24 mouse cellular contexts compared by ENCODE assay signal in the genomic region with DNA sequence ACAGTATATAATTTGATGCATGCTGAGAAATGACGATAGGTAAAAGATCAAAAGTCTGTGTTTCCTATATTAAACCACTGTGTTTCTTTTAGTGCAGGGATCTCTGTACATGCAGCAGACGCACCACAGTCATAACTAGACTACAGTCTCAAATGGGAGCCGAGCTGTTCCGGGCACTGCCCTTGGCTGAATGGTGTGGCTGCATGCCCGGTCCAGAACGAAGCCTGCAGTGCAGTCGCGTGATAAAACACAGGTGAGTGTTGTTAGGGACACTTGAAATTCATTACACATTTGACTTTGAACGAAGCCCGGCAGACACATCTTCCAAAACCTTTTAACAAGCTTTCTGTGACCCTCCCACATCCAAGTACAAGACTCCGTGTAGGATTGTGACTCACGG. TPM values are rescaled to one million over a fixed set of nuclear protein-coding genes. Genes with fewer than 3 reads are reported as not detected.
DNase-seq lines count a peak whose midpoint lies in the region; ATAC-seq and TF ChIP-seq lines count a peak whose summit lies in the region.
"Had no signal": no experiment of that assay in that cellular context is flagged by ENCODE, and none has a peak within 500 bp of the region (broad histone marks: within the 10 kb centered on the region; RNA-seq: fewer than 3 reads in every experiment).

No protein-coding gene starts in this region.

- no peak; the same call in 1 of the 2 replicates for TF ChIP-seq EP300 in lung, postnatal 0 days (IDR thresholded peaks at IDR 0.05)

- no peak overlapping the region for H3K4me2 ChIP-seq in lung, postnatal 0 days (replicated peaks; ENCODE audit: low read depth, low read length)
- no peak overlapping the region for H3K4me2 ChIP-seq in hindbrain, embryonic 12.5 days (replicated peaks)
- H3K4me2 ChIP-seq: forebrain, embryonic 13.5 days; hindbrain, embryonic 14.5 days; limb, embryonic 12.5 days; liver, embryonic 12.5 days; lung, embryonic 15.5 days; midbrain, embryonic 15.5 days; stomach, embryonic 15.5 days had no signal

- TF ChIP-seq CTCF in lung, postnatal 0 days (IDR thresholded peaks at IDR 0.05): no peak
- no peak for TF ChIP-seq CTCF in cerebellum, adult 2 months (IDR thresholded peaks at IDR 0.05; ENCODE audit: borderline replicate concordance, insufficient read depth, low read depth, low read length)

- no peaks in the 10 kb centered on the region for H3K9me3 ChIP-seq in lung, postnatal 0 days (ENCODE audit: low read length)
- H3K9me3 ChIP-seq in hindbrain, embryonic 12.5 days (replicated peaks): no peaks in the 10 kb centered on the region
- H3K9me3 ChIP-seq: forebrain, embryonic 13.5 days; limb, embryonic 12.5 days; liver, embryonic 12.5 days; lung, embryonic 15.5 days; midbrain, embryonic 15.5 days; stomach, embryonic 15.5 days had no signal

- H3K4me3 ChIP-seq in lung, postnatal 0 days (ENCODE audit: low read depth, low read length): no peak overlapping the region
- no peak overlapping the region for H3K4me3 ChIP-seq in cerebellum, adult 2 months (replicated peaks; ENCODE audit: insufficient read depth, low read depth, low read length)
- H3K4me3 ChIP-seq in hindbrain, embryonic 12.5 days: no peak overlapping the region
- H3K4me3 ChIP-seq: forebrain, embryonic 13.5 days; limb, embryonic 12.5 days; liver, embryonic 12.5 days; lung, embryonic 15.5 days; midbrain, embryonic 15.5 days; myocyte; stomach, embryonic 15.5 days had no signal

- TF ChIP-seq POLR2A in cerebellum, adult 2 months (IDR thresholded peaks at IDR 0.05; ENCODE audit: borderline replicate concordance, insufficient read depth, low read length): no peak

- H3K36me3 ChIP-seq in lung, postnatal 0 days (ENCODE audit: insufficient read depth, low read length): no peaks in the 10 kb centered on the region
- no peaks in the 10 kb centered on the region for H3K36me3 ChIP-seq in hindbrain, embryonic 12.5 days
- H3K36me3 ChIP-seq: G1E; limb, embryonic 12.5 days; liver, embryonic 12.5 days; lung, embryonic 15.5 days; midbrain, embryonic 15.5 days; stomach, embryonic 15.5 days had no signal

- WGBS in lung, postnatal 0 days: 63% methylated on average over 12 of the region's 12 CpGs
- 21% methylated on average over 12 of the region's 12 CpGs for WGBS in cerebellum, adult 2 months
- WGBS in hindbrain, embryonic 12.5 days: 90% methylated on average over 12 of the region's 12 CpGs

- intact Hi-C loops in heart, postnatal 36 days (cut with DNase I): no loop called here

- H3K9ac ChIP-seq in lung, postnatal 0 days (replicated peaks; ENCODE audit: low read depth): no peak overlapping the region
- no peak overlapping the region for H3K9ac ChIP-seq in hindbrain, embryonic 12.5 days
- H3K9ac ChIP-seq: forebrain, embryonic 13.5 days; hindbrain, embryonic 14.5 days; limb, embryonic 12.5 days; liver, embryonic 12.5 days; lung, embryonic 15.5 days; midbrain, embryonic 15.5 days; stomach, embryonic 15.5 days had no signal

- no peaks in the 10 kb centered on the region for H3K27me3 ChIP-seq in lung, postnatal 0 days (replicated peaks; ENCODE audit: insufficient read depth, low read length)
- no peaks in the 10 kb centered on the region for H3K27me3 ChIP-seq in cerebellum, adult 2 months (ENCODE audit: control insufficient read depth, insufficient read depth, low read length)
- H3K27me3 ChIP-seq in hindbrain, embryonic 12.5 days: no peaks in the 10 kb centered on the region
- H3K27me3 ChIP-seq: forebrain, embryonic 13.5 days; limb, embryonic 12.5 days; liver, embryonic 12.5 days; lung, embryonic 15.5 days; midbrain, embryonic 15.5 days; stomach, embryonic 15.5 days had no signal

- peak; percentile 33 to 38 for DNase-seq in heart, adult 18-20 months
- no peak for DNase-seq in heart, postnatal 36 days
- peak; percentile 18 for DNase-seq in lung, postnatal 0 days (ENCODE audit: low spot score)
- DNase-seq in lung, postnatal 25 days (ENCODE audit: low spot score): no peak
- DNase-seq in cerebellum, adult 2 months: peak; percentile 67 to 75
- DNase-seq in cerebellum, postnatal 36 days: peak; percentile 67 to 71
- DNase-seq: adrenal gland, postnatal 14 days; gastrocnemius, postnatal 14 days; kidney, adult 8-10 months; kidney, postnatal 25 days; right cerebral cortex, postnatal 25 days; thymus, adult 18-20 months had no signal

- no peaks in the 10 kb centered on the region for H3K4me1 ChIP-seq in lung, postnatal 0 days (ENCODE audit: insufficient read depth, low read depth, low read length)
- peaks cover 8% of the 10 kb centered on the region for H3K4me1 ChIP-seq in cerebellum, adult 2 months (ENCODE audit: control insufficient read depth, insufficient read depth, low read length)
- no peaks in the 10 kb centered on the region for H3K4me1 ChIP-seq in hindbrain, embryonic 12.5 days
- H3K4me1 ChIP-seq: forebrain, embryonic 13.5 days; liver, embryonic 12.5 days; midbrain, embryonic 15.5 days; stomach, embryonic 15.5 days had no signal

- H3K27ac ChIP-seq in lung, postnatal 0 days (ENCODE audit: low read length): no peak overlapping the region
- H3K27ac ChIP-seq in cerebellum, adult 2 months (ENCODE audit: insufficient read depth, low read length): no peak overlapping the region
- H3K27ac ChIP-seq in hindbrain, embryonic 12.5 days: no peak overlapping the region
- H3K27ac ChIP-seq: forebrain, embryonic 13.5 days; hindbrain, embryonic 14.5 days; limb, embryonic 12.5 days; liver, embryonic 12.5 days; lung, embryonic 15.5 days; midbrain, embryonic 15.5 days; stomach, embryonic 15.5 days had no signal

- peak; percentile 61 for ATAC-seq in lung, postnatal 0 days
- no peak for ATAC-seq in hindbrain, embryonic 12.5 days (ENCODE audit: low FRiP score)
- ATAC-seq in frontal cortex, adult (ENCODE audit: low TSS enrichment): no peak
- ATAC-seq: forebrain, embryonic 13.5 days; liver, embryonic 12.5 days; midbrain, embryonic 15.5 days had no signal

RNA-seq across cellular contexts. Expression of a gene that starts 46.6 kb away (rescaled TPM):
- total RNA-seq in heart, adult 18-20 months (2021): 1 to 10 TPM; 1.1 to 1.9 TPM
- 1 to 10 TPM; 1.3 to 2.0 TPM for total RNA-seq in heart, postnatal 36 days (2021)
- polyA plus RNA-seq in lung, postnatal 0 days (2015; fragmentation: Nextera tagmentation; extraction: Ambion mirVana): 6.3 and 6.8 TPM in 2 replicates
- 32.9 and 37.3 TPM in 2 replicates for polyA plus RNA-seq in cerebellum, adult 2 months (2012; rRNA removed)
- polyA plus RNA-seq in hindbrain, embryonic 12.5 days (2016; fragmentation: Nextera tagmentation; extraction: Ambion mirVana): 4.4 and 5.7 TPM in 2 replicates
- total RNA-seq: megakaryocyte-erythroid progenitor cell, adult 5-6 weeks had no signal
- polyA plus RNA-seq: G1E had no signal

Comparison
In these comparisons a context has a peak if more than half of its experiments do, and no peak if none do; other contexts are left out.
1. DNase-seq: peak in heart, adult 18-20 months (2 of 2), lung, postnatal 0 days (single experiment), cerebellum, adult 2 months (2 of 2) and cerebellum, postnatal 36 days (2 of 2); none in heart, postnatal 36 days (0 of 2) and lung, postnatal 25 days (single experiment).